Mouse (Mus musculus): ENCODE results near the gene Fcgr1. TPM values are rescaled to one million over a fixed set of nuclear protein-coding genes. Genes with fewer than 3 reads are reported as not detected.
"Not testable (repeated sequence)": the region's sequence is repeated elsewhere in the genome, so short reads cannot be mapped to it uniquely, and the experiment has no call there.

Gene Fcgr1
- polyA plus RNA-seq, 1 experiment from 2014 or later = 2.1 TPM

DNA sequence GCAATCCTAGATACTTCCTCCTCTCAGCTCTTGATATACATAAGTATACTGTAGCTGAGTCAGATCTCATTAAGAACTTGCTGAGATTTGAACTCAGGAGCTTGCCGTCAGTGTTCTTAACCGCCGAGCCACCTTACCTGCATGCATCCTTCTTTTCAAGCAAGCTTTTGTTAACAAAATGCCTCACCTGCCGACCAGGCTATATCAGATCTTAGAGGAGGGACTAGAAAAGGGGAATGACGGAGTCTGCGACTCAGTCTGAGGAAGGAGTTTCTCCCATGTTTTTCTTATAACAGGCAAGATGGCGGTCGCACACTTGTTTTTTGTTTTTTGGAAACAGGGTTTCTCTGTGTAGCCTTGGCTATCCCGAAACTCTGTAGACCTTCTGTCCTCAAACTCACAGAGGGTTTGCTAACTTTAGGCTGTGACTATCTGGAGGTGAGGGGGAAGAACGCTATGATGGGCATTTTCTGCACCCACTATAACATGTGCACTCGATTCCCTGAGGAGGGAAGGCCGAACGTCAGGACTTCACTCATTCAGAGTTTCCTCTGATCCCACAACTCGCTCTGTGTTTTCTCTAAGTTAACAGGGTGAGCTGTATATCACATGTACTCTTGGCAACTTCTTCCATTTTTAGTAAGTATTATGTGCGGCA is 35.1 kb upstream of the Fcgr1 start:
- H3K36me3 ChIP-seq (ENCODE audit: control insufficient read depth, insufficient read depth, low read length) = no peaks in the 10 kb centered on the region
- peaks cover 9% of the 10 kb centered on the region for H3K4me1 ChIP-seq (ENCODE audit: control insufficient read depth, insufficient read depth, low read length)
- peaks cover 46% of the 10 kb centered on the region for H3K27me3 ChIP-seq (ENCODE audit: control insufficient read depth, insufficient read depth, low read length)
- peak overlapping the region; percentile 57; the same call in 1 of the 2 replicates for H3K4me2 ChIP-seq
- DNase-seq (ENCODE audit: low spot score, missing footprints) = peak; percentile 91
- no peaks in the 10 kb centered on the region for H3K9me3 ChIP-seq (ENCODE audit: control insufficient read depth, low read length)
- no peak overlapping the region for H3K9ac ChIP-seq (ENCODE audit: low read length)
- no peak overlapping the region for H3K27ac ChIP-seq (ENCODE audit: low read depth, low read length)
- no peak overlapping the region for H3K4me3 ChIP-seq (ENCODE audit: low read depth, low read length)
- 14% methylated on average over 15 of the region's 15 CpGs for WGBS
- no peak for ATAC-seq (ENCODE audit: low FRiP score)

DNA sequence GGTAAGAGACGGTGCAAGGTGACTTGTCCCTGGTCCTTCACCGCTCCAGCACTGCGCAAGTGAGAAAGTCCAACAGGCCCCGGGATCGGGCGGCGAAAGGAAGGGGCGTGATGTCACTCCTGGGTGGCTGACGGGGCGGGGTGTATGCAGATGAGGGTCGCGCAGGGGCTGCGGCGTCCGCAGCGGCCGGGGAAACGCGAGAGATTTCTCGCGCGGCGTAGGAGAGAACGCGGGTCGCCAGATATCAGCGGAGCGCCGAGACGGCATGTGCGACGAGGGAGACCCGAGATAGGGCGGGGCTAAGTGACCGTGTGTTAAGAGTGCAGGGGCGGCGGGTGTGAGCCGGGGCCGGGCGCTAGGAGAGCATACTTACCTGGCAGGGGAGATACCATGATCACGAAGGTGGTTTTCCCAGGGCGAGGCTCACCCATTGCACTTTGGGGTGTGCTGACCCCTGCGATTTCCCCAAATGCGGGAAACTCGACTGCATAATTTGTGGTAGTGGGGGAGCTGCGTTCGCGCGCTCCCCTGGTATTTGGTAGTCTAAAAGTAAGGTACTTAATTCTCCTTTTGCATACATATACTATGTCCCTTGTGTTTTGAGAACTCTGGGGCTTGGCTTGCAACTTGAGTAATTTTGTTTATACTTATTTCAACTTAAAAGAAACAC is 34.4 kb upstream of the Fcgr1 start:
- not testable (repeated sequence) for H3K9ac ChIP-seq (ENCODE audit: low read length); H3K4me1 ChIP-seq (ENCODE audit: control insufficient read depth, insufficient read depth, low read length); H3K27ac ChIP-seq (ENCODE audit: low read depth, low read length); H3K9me3 ChIP-seq (ENCODE audit: control insufficient read depth, low read length); H3K36me3 ChIP-seq (ENCODE audit: control insufficient read depth, insufficient read depth, low read length)
- ATAC-seq (ENCODE audit: low FRiP score) (peak; percentile 95), DNase-seq (ENCODE audit: low spot score, missing footprints) (peak; percentile 94)
- Histone ChIP-seq H3K4me2 (peak overlapping the region; percentile 57), H3K27me3 (ENCODE audit: control insufficient read depth, insufficient read depth, low read length) (peaks cover 39% of the 10 kb centered on the region), H3K4me3 (ENCODE audit: low read depth, low read length) (peak overlapping the region; percentile 34)
- WGBS = under 1% methylated on average over 47 of the region's 49 CpGs

DNA sequence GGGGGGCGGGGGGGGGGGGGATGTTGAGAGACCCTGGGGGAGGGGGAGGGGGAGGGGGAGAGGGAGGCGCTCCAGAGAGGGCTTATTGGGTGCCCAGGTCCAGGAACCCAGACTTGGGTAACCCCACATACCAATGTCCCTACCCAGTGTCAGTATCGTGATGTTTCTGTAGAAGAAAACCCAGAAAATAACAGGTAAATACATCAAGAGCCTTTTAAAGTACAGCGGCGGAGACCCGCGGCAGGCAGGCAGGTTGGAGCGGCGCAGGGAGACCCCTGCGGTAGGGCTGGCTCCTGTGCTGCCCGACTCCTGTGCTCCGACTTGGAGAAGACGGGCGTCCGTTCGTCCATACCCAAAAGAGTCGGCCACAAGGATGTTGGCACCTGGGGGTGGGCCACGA is 33.9 kb upstream of the Fcgr1 start:
- H3K4me2 ChIP-seq = peak overlapping the region; percentile 57
- ATAC-seq (ENCODE audit: low FRiP score) = no peak; the same call in 1 of the 2 replicates
- WGBS = under 1% methylated on average over 12 of the region's 18 CpGs
- peak overlapping the region; percentile 34 for H3K4me3 ChIP-seq (ENCODE audit: low read depth, low read length)
- peak; percentile 87 for DNase-seq (ENCODE audit: low spot score, missing footprints)
- no peak overlapping the region for H3K9ac ChIP-seq (ENCODE audit: low read length)
- no peaks in the 10 kb centered on the region for H3K36me3 ChIP-seq (ENCODE audit: control insufficient read depth, insufficient read depth, low read length)
- no peak overlapping the region for H3K27ac ChIP-seq (ENCODE audit: low read depth, low read length)
- peaks cover 4% of the 10 kb centered on the region for H3K4me1 ChIP-seq (ENCODE audit: control insufficient read depth, insufficient read depth, low read length)
- peaks cover 34% of the 10 kb centered on the region for H3K27me3 ChIP-seq (ENCODE audit: control insufficient read depth, insufficient read depth, low read length)
- H3K9me3 ChIP-seq (ENCODE audit: control insufficient read depth, low read length) = no peaks in the 10 kb centered on the region

DNA sequence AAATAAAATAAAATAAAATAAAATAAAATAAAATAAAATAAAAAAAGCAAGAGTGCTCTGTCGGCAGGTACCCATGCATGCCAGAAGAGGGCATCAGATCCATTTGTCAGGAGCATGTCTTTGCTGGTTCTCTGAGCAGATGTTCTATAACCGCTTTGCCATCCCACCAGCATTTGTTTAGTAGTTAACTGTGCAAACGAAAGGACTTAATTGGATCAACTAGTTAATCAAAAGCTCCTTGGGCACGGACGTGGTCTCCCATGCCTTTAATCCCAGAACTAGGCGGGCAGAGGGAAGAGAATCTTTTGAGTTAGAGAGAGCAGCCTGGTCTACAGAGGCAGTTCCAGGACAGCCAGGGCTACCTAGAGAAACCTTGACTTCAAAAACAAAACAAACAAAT is 33.4 kb upstream of the Fcgr1 start:
- no peak overlapping the region for H3K4me3 ChIP-seq (ENCODE audit: low read depth, low read length)
- H3K27me3 ChIP-seq (ENCODE audit: control insufficient read depth, insufficient read depth, low read length) = peaks cover 29% of the 10 kb centered on the region
- no peaks in the 10 kb centered on the region for H3K36me3 ChIP-seq (ENCODE audit: control insufficient read depth, insufficient read depth, low read length)
- H3K9me3 ChIP-seq (ENCODE audit: control insufficient read depth, low read length) = no peaks in the 10 kb centered on the region
- 0% methylated on average over 6 of the region's 6 CpGs for WGBS
- H3K4me2 ChIP-seq = no peak overlapping the region
- H3K27ac ChIP-seq (ENCODE audit: low read depth, low read length) = no peak overlapping the region
- peak; percentile 14; the same call in 1 of the 2 replicates for ATAC-seq (ENCODE audit: low FRiP score)
- H3K4me1 ChIP-seq (ENCODE audit: control insufficient read depth, insufficient read depth, low read length) = peaks cover 3% of the 10 kb centered on the region; the same call in 1 of the 2 replicates
- H3K9ac ChIP-seq (ENCODE audit: low read length) = no peak overlapping the region
- peak; percentile 92 for DNase-seq (ENCODE audit: low spot score, missing footprints)

DNA sequence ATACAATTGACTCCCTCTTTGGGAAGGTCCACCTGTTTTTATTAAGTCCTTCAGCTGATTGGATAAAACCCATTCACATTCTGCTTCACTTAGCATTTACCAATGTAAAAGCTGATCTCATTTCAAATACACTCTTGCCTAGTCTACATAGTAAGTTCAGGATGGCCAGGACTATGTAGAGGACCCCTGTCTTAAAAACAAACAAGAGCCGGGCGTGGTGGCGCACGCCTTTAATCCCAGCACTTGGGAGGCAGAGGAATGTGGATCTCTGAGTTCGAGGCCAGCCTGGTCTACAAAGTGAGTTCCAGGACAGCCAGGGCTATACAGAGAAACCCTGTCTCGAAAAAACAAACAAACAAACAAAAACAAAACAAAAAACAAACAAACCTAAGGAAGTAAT is 30.0 kb upstream of the Fcgr1 start:
- H3K9me3 ChIP-seq (ENCODE audit: control insufficient read depth, low read length); H3K27ac ChIP-seq (ENCODE audit: low read depth, low read length); H3K4me2 ChIP-seq; H3K27me3 ChIP-seq (ENCODE audit: control insufficient read depth, insufficient read depth, low read length); H3K4me3 ChIP-seq (ENCODE audit: low read depth, low read length); ATAC-seq (ENCODE audit: low FRiP score); H3K9ac ChIP-seq (ENCODE audit: low read length); H3K4me1 ChIP-seq (ENCODE audit: control insufficient read depth, insufficient read depth, low read length); H3K36me3 ChIP-seq (ENCODE audit: control insufficient read depth, insufficient read depth, low read length): not testable (repeated sequence)
- DNase-seq (ENCODE audit: low spot score, missing footprints) = peak; percentile 51
- 66% methylated on average over 6 of the region's 6 CpGs for WGBS

DNA sequence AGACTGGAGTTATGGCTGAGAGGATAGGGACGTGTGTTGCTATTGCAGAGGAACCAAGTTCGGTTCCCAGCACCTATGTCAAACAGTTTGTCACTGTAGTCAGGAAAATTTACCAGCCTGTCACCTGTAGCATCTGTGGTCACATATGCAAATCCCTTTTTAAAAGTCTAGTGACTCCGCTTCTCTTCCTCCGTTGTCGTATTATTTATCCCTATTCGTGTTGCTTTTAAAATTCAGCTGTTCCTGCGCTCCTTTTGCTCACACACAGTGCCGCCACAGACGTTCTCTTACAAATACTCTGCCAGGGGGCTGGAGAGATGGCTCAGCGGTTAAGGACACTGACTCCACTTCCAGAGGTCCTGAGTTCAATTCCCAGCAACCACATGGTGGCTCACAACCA is 28.8 kb upstream of the Fcgr1 start:
- Histone ChIP-seq H3K9me3 (ENCODE audit: control insufficient read depth, low read length) (no peaks in the 10 kb centered on the region), H3K27ac (ENCODE audit: low read depth, low read length) (no peak overlapping the region), H3K4me2 (no peak overlapping the region), H3K4me1 (ENCODE audit: control insufficient read depth, insufficient read depth, low read length) (peaks cover 3% of the 10 kb centered on the region; the same call in 1 of the 2 replicates), H3K9ac (ENCODE audit: low read length) (no peak overlapping the region), H3K4me3 (ENCODE audit: low read depth, low read length) (no peak overlapping the region), H3K36me3 (ENCODE audit: control insufficient read depth, insufficient read depth, low read length) (no peaks in the 10 kb centered on the region), H3K27me3 (ENCODE audit: control insufficient read depth, insufficient read depth, low read length) (peaks cover 4% of the 10 kb centered on the region; the same call in 1 of the 2 replicates)
- ATAC-seq (ENCODE audit: low FRiP score) = no peak
- DNase-seq (ENCODE audit: low spot score, missing footprints) = peak; percentile 84
- 17% methylated on average over 10 of the region's 10 CpGs for WGBS

DNA sequence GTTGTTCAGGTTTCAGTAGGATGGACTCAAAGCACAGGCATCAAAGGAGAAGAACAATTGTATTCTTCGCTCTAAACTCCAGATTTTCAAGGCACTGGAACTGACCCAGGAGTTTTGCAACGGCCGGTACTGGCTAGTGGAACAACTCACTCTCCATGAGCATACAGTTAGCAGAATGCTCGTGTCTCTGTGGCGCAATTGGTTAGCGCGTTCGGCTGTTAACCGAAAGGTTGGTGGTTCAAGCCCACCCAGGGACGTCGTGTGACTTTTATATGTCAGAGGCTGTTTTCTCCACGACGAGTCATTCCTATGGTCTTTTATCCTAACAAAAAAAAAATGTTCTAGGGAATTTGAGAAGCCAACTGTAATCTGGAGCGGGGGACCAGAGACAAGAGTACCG is 28.1 kb upstream of the Fcgr1 start:
- no peaks in the 10 kb centered on the region for H3K9me3 ChIP-seq (ENCODE audit: control insufficient read depth, low read length)
- H3K27ac ChIP-seq (ENCODE audit: low read depth, low read length) = no peak overlapping the region
- H3K9ac ChIP-seq (ENCODE audit: low read length) = no peak overlapping the region
- no peaks in the 10 kb centered on the region for H3K4me1 ChIP-seq (ENCODE audit: control insufficient read depth, insufficient read depth, low read length)
- no peak overlapping the region for H3K4me3 ChIP-seq (ENCODE audit: low read depth, low read length)
- no peaks in the 10 kb centered on the region for H3K36me3 ChIP-seq (ENCODE audit: control insufficient read depth, insufficient read depth, low read length)
- peaks cover 4% of the 10 kb centered on the region; the same call in 1 of the 2 replicates for H3K27me3 ChIP-seq (ENCODE audit: control insufficient read depth, insufficient read depth, low read length)
- DNase-seq (ENCODE audit: low spot score, missing footprints) = peak; percentile 89
- WGBS = 18% methylated on average over 15 of the region's 15 CpGs
- no peak for ATAC-seq (ENCODE audit: low FRiP score)
- no peak overlapping the region for H3K4me2 ChIP-seq

DNA sequence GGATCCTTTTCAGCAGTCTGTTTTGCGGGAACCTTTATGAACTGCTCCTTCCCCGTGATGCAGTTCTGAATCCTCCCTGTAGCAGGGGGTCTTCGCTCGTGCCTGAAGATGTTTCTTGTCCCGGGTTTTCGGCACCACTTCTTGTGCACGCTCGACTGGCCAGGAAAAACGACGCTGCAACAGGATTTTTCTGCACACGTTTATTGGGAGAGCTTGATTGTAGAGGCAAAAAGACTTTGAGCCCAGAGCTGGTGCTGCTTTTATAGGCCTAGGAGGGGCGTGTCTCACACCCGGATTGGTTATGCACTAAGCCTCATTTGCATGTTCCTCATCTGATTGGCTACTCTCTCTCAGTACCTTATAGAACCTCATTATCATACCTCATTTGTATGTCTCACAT is 26.2 kb upstream of the Fcgr1 start:
- peak; percentile 35 for DNase-seq (ENCODE audit: low spot score, missing footprints)
- not testable (repeated sequence) for H3K4me2 ChIP-seq; H3K27ac ChIP-seq (ENCODE audit: low read depth, low read length); H3K9ac ChIP-seq (ENCODE audit: low read length); H3K36me3 ChIP-seq (ENCODE audit: control insufficient read depth, insufficient read depth, low read length); H3K4me3 ChIP-seq (ENCODE audit: low read depth, low read length); H3K4me1 ChIP-seq (ENCODE audit: control insufficient read depth, insufficient read depth, low read length); ATAC-seq (ENCODE audit: low FRiP score); H3K9me3 ChIP-seq (ENCODE audit: control insufficient read depth, low read length); H3K27me3 ChIP-seq (ENCODE audit: control insufficient read depth, insufficient read depth, low read length)
- 89% methylated on average over 11 of the region's 13 CpGs for WGBS

DNA sequence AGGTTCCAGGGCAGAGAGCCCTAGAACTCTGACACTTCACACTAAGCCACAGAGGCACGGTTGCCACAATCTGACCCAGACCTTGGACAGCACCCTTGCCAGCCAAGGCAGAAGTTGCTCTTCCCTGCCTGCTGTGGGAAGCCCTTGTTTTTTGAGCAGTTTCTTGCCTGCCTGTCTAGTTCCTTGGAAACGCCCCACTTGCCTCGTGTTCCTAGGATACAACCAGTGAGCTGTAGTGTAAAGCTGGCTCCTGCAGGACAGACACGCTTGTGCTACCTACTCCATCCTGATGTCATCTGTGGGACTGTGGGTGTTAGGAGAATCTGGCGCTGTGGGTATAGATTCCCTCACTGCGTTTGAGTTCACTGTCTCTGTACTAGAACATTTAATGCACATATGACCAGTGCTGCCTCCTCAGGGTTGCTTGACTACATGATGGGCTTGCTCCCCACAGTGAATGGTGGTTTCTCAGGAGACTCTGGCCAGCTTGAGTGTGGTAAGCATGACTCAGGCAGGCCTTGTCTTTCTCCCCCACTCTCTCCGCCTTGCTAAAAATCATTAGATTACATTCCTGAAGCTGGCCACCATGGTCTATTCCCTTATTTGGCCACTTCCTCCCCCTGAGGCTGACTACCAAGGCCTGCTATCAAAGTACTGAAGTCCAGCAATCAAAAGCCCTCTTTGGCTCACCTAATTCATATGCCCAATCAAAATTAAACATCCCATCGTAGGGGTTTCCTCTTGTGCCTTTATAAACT is 18.8 kb upstream of the Fcgr1 start:
- peak; percentile 78 for DNase-seq (ENCODE audit: low spot score, missing footprints)
- Histone ChIP-seq H3K4me1 (ENCODE audit: control insufficient read depth, insufficient read depth, low read length) (no peaks in the 10 kb centered on the region), H3K9me3 (ENCODE audit: control insufficient read depth, low read length) (no peaks in the 10 kb centered on the region), H3K27ac (ENCODE audit: low read depth, low read length) (no peak overlapping the region), H3K9ac (ENCODE audit: low read length) (no peak overlapping the region), H3K27me3 (ENCODE audit: control insufficient read depth, insufficient read depth, low read length) (no peaks in the 10 kb centered on the region), H3K36me3 (ENCODE audit: control insufficient read depth, insufficient read depth, low read length) (no peaks in the 10 kb centered on the region), H3K4me2 (no peak overlapping the region), H3K4me3 (ENCODE audit: low read depth, low read length) (no peak overlapping the region)
- 68% methylated on average over 8 of the region's 8 CpGs for WGBS
- ATAC-seq (ENCODE audit: low FRiP score) = no peak
